Mouse (Mus musculus) T-helper 2 cell (primary cell): ENCODE results near the gene B4galt5.

Experiments
- in situ Hi-C: fragments of 300-600 bp; cut with MboI, MseI; formaldehyde crosslinking; loops from one replicate; pipeline ENCODE4 v1.15.1; 2025; ENCODE audit warnings: high pct_unique_total_duplicates

Gene B4galt5

GRCm38 (mm10) chr2:167348376-167349282, at the start of gene B4galt5:
TSS of gene B4galt5 (minus strand) at chr2:167349183.
- in situ Hi-C loops: no loop called here

- in situ Hi-C loops: loop anchor here (10.0 kb wide), 1 partner anchor 552 kb away; no protein-coding TSS in a partner anchor
These were observed 47.4 kb upstream of the B4galt5 start for GRCm38 (mm10) chr2:167396420-167396819.

- in situ Hi-C loops: loop anchor here (10.0 kb wide), 1 partner anchor 550 kb away; no protein-coding TSS in a partner anchor
These were observed 45.4 kb upstream of the B4galt5 start for GRCm38 (mm10) chr2:167394426-167394825.

- in situ Hi-C loops: no loop called here
These were observed 38.0 kb upstream of the B4galt5 start for GRCm38 (mm10) chr2:167386998-167387397.

GRCm38 (mm10) chr2:167386456-167386855, 37.5 kb upstream of the B4galt5 start:
- in situ Hi-C loops: no loop called here

GRCm38 (mm10) chr2:167383666-167384083, 34.7 kb upstream of the B4galt5 start:
- in situ Hi-C loops: no loop called here

- in situ Hi-C loops: no loop called here
These were observed 33.4 kb upstream of the B4galt5 start for GRCm38 (mm10) chr2:167382389-167382788.

GRCm38 (mm10) chr2:167381596-167381995, 32.6 kb upstream of the B4galt5 start:
- in situ Hi-C loops: no loop called here

GRCm38 (mm10) chr2:167380615-167381285, 31.8 kb upstream of the B4galt5 start:
- in situ Hi-C loops: no loop called here

GRCm38 (mm10) chr2:167378972-167379371, 30.0 kb upstream of the B4galt5 start:
- in situ Hi-C loops: loop anchor here (5.0 to 10.0 kb wide), 2 partner anchors 46 to 47 kb away; partner anchors contain the start of gene Slc9a8

- in situ Hi-C loops: loop anchor here (5.0 to 10.0 kb wide), 2 partner anchors 45 to 47 kb away; partner anchors contain the start of gene Slc9a8
These were observed 28.7 kb upstream of the B4galt5 start for GRCm38 (mm10) chr2:167377697-167378096.

GRCm38 (mm10) chr2:167376160-167376564, 27.2 kb upstream of the B4galt5 start:
- in situ Hi-C loops: loop anchor here (5.0 to 10.0 kb wide), 2 partner anchors 44 to 49 kb away; partner anchors contain the start of gene Slc9a8

- in situ Hi-C loops: loop anchor here (5.0 to 10.0 kb wide), 2 partner anchors 43 to 49 kb away; partner anchors contain the start of gene Slc9a8
These were observed 26.7 kb upstream of the B4galt5 start for GRCm38 (mm10) chr2:167375688-167376087.

GRCm38 (mm10) chr2:167375135-167375534, 26.2 kb upstream of the B4galt5 start:
- in situ Hi-C loops: loop anchor here (5.0 to 10.0 kb wide), 2 partner anchors 43 to 50 kb away; partner anchors contain the start of gene Slc9a8

- in situ Hi-C loops: loop anchor here (10.0 to 25.0 kb wide), 2 partner anchors 51 to 813 kb away; partner anchors contain the start of gene Slc9a8
These were observed 25.3 kb upstream of the B4galt5 start for GRCm38 (mm10) chr2:167374191-167374805.

- in situ Hi-C loops: loop anchor here (10.0 to 25.0 kb wide), 2 partner anchors 52 to 814 kb away; partner anchors contain the start of gene Slc9a8
These were observed 24.3 kb upstream of the B4galt5 start for GRCm38 (mm10) chr2:167373266-167373665.

GRCm38 (mm10) chr2:167371506-167371905, 22.5 kb upstream of the B4galt5 start:
- in situ Hi-C loops: loop anchor here (10.0 to 25.0 kb wide), 2 partner anchors 53 to 816 kb away; partner anchors contain the start of gene Slc9a8

GRCm38 (mm10) chr2:167368328-167368727, 19.3 kb upstream of the B4galt5 start:
- in situ Hi-C loops: loop anchor here (25.0 kb wide), 1 partner anchor 819 kb away; no protein-coding TSS in a partner anchor

GRCm38 (mm10) chr2:167367777-167368281, 18.8 kb upstream of the B4galt5 start:
- in situ Hi-C loops: loop anchor here (25.0 kb wide), 1 partner anchor 819 kb away; no protein-coding TSS in a partner anchor

GRCm38 (mm10) chr2:167367325-167367724, 18.3 kb upstream of the B4galt5 start:
- in situ Hi-C loops: loop anchor here (25.0 kb wide), 1 partner anchor 820 kb away; no protein-coding TSS in a partner anchor

- in situ Hi-C loops: loop anchor here (25.0 kb wide), 1 partner anchor 822 kb away; no protein-coding TSS in a partner anchor
These were observed 16.1 kb upstream of the B4galt5 start for GRCm38 (mm10) chr2:167365063-167365462.
